Mouse (Mus musculus) C2C12 (cell line): ENCODE results near the gene Ankfy1. TPM values are rescaled to one million over a fixed set of nuclear protein-coding genes. Genes with fewer than 3 reads are reported as not detected.

Source experiments
- H3K27me3 ChIP-seq: one replicate; pipeline ENCODE4 v1.6.1; 2011; ENCODE audit not compliant: control insufficient read depth, insufficient read depth, insufficient read length
- H3K36me3 ChIP-seq: one replicate; pipeline ENCODE4 v1.6.1; 2011; ENCODE audit not compliant: control insufficient read depth, insufficient read depth
- H3K4me3 ChIP-seq: one replicate; pipeline ENCODE4 v1.5.1; 2011; ENCODE audit warnings: mild to moderate bottlenecking, control low read depth; ENCODE audit not compliant: poor library complexity, insufficient read depth, severe bottlenecking
- H3K79me2 ChIP-seq: one replicate; pipeline ENCODE4 v1.6.1; 2011; ENCODE audit not compliant: control insufficient read depth, insufficient read depth
- H3K79me3 ChIP-seq: one replicate; pipeline ENCODE4 v1.6.1; 2011; ENCODE audit warnings: low read depth, control low read depth
- H3ac ChIP-seq: one replicate; pipeline ENCODE3; 2011; ENCODE audit warnings: low read depth; ENCODE audit not compliant: control insufficient read depth, insufficient read length
- CEBPB ChIP-seq: IDR thresholded peaks from one replicate; pipeline ENCODE4 v1.6.1; 2011; ENCODE audit warnings: low read depth, mild to moderate bottlenecking, control low read depth, moderate library complexity
- CTCF ChIP-seq: IDR thresholded peaks from one replicate; pipeline ENCODE4 v1.5.1; 2011; ENCODE audit not compliant: control insufficient read depth, insufficient read depth, insufficient read length
- FOSL1 ChIP-seq: IDR thresholded peaks from one replicate; pipeline ENCODE4 v1.8.0; 2011; ENCODE audit warnings: mild to moderate bottlenecking, low read length; ENCODE audit not compliant: poor library complexity, insufficient read depth, severe bottlenecking
- MAX ChIP-seq: IDR thresholded peaks from one replicate; pipeline ENCODE4 v1.6.1; 2011; ENCODE audit warnings: mild to moderate bottlenecking, control low read depth
- MYOD1 ChIP-seq: IDR thresholded peaks from one replicate; pipeline ENCODE4 v1.6.1; 2011; ENCODE audit warnings: low read depth; ENCODE audit not compliant: control insufficient read depth, insufficient read length
- MYOG ChIP-seq: IDR thresholded peaks from one replicate; pipeline ENCODE4 v1.6.1; 2011; ENCODE audit not compliant: control insufficient read depth, insufficient read length; ENCODE audit errors: extremely low read depth
- USF1 ChIP-seq: IDR thresholded peaks from one replicate; pipeline ENCODE4 v1.6.1; 2011; ENCODE audit warnings: low read depth, mild to moderate bottlenecking, control low read depth, moderate library complexity
- polyA plus RNA-seq: library from polyadenylated mRNA; unstranded; fragments of >200 nt; fragmentation: generic; extraction: Trizol; gene quantifications from one replicate; pipeline ENCODE4 v1.2.1, GENCODE M21; 2012; ENCODE audit warnings: missing spikeins

Ankfy1 gene
- polyA plus RNA-seq, 1 experiment, result 15.1 TPM

GRCm38 (mm10) chr11:72803038-72803437, 113.2 kb downstream of the Ankfy1 start:
- H3ac ChIP-seq, result no peak overlapping the region
- H3K4me3 ChIP-seq, result no peak overlapping the region
- peaks cover 100% of the 10 kb centered on the region for H3K79me2 ChIP-seq
- TF ChIP-seq MYOD1 (no peak), MYOG (no peak), USF1 (no peak), FOSL1 (no peak), CTCF (no peak), MAX (no peak)
- H3K36me3 ChIP-seq, result peaks cover 24% of the 10 kb centered on the region
- peaks cover 74% of the 10 kb centered on the region for H3K79me3 ChIP-seq
- H3K27me3 ChIP-seq, result no peaks in the 10 kb centered on the region

GRCm38 (mm10) chr11:72804586-72804985, 114.8 kb downstream of the Ankfy1 start:
- H3K79me2 ChIP-seq, result peaks cover 100% of the 10 kb centered on the region
- H3K27me3 ChIP-seq, result no peaks in the 10 kb centered on the region
- H3K79me3 ChIP-seq, result peaks cover 63% of the 10 kb centered on the region
- peaks cover 14% of the 10 kb centered on the region for H3K36me3 ChIP-seq
- TF ChIP-seq CTCF (no peak), MYOD1 (no peak), CEBPB (no peak), USF1 (no peak), MAX (no peak), MYOG (no peak), FOSL1 (no peak)
- H3K4me3 ChIP-seq, result no peak overlapping the region
- no peak overlapping the region for H3ac ChIP-seq

- Histone ChIP-seq H3K79me3 (peaks cover 61% of the 10 kb centered on the region), H3K27me3 (no peaks in the 10 kb centered on the region), H3K4me3 (no peak overlapping the region), H3K36me3 (peaks cover 7% of the 10 kb centered on the region), H3ac (no peak overlapping the region), H3K79me2 (peaks cover 100% of the 10 kb centered on the region)
- TF ChIP-seq CTCF (no peak), CEBPB (no peak), MAX (no peak), MYOG (no peak), MYOD1 (no peak), USF1 (no peak), FOSL1 (no peak)
These were observed 115.4 kb downstream of the Ankfy1 start for GRCm38 (mm10) chr11:72805232-72805631.

- H3K27me3 ChIP-seq, result no peaks in the 10 kb centered on the region
- TF ChIP-seq CEBPB, result no peak
- TF ChIP-seq USF1, result no peak
- TF ChIP-seq MYOG, result no peak
- no peak for TF ChIP-seq MAX
- no peak for TF ChIP-seq FOSL1
- no peak for TF ChIP-seq CTCF
- TF ChIP-seq MYOD1, result no peak
These were observed 116.8 kb downstream of the Ankfy1 start for GRCm38 (mm10) chr11:72806556-72806955.

GRCm38 (mm10) chr11:72807992-72808391, 118.2 kb downstream of the Ankfy1 start:
- Histone ChIP-seq H3ac (no peak overlapping the region), H3K36me3 (peaks cover 7% of the 10 kb centered on the region), H3K79me2 (peaks cover 99% of the 10 kb centered on the region), H3K4me3 (no peak overlapping the region), H3K79me3 (peaks cover 51% of the 10 kb centered on the region), H3K27me3 (no peaks in the 10 kb centered on the region)
- TF ChIP-seq USF1, result no peak
- TF ChIP-seq MYOD1, result no peak
- TF ChIP-seq MYOG, result no peak
- TF ChIP-seq CTCF, result no peak
- no peak for TF ChIP-seq MAX
- no peak for TF ChIP-seq CEBPB

More at GRCm38 (mm10) chr11:72806556-72806955, 116.8 kb downstream of the Ankfy1 start:
- no peak overlapping the region for H3ac ChIP-seq
- H3K79me3 ChIP-seq, result peaks cover 58% of the 10 kb centered on the region
- peaks cover 100% of the 10 kb centered on the region for H3K79me2 ChIP-seq
- no peak overlapping the region for H3K4me3 ChIP-seq
- H3K36me3 ChIP-seq, result peaks cover 7% of the 10 kb centered on the region

- Histone ChIP-seq H3K4me3 (no peak overlapping the region), H3K79me2 (peaks cover 89% of the 10 kb centered on the region), H3K36me3 (peaks cover 9% of the 10 kb centered on the region), H3K27me3 (no peaks in the 10 kb centered on the region), H3K79me3 (peaks cover 31% of the 10 kb centered on the region), H3ac (no peak overlapping the region)
- TF ChIP-seq USF1, result no peak
- TF ChIP-seq MAX, result no peak
- no peak for TF ChIP-seq MYOD1
- TF ChIP-seq CEBPB, result no peak
- TF ChIP-seq FOSL1, result no peak
- TF ChIP-seq MYOG, result no peak
- TF ChIP-seq CTCF, result no peak
These were observed 123.9 kb downstream of the Ankfy1 start for GRCm38 (mm10) chr11:72813687-72814086.
